Mouse (Mus musculus) activated CD4-positive, CD25-positive, alpha-beta regulatory T cell, adult 9 weeks (primary cell): ENCODE data around the gene Pdxdc1. TPM values are rescaled to one million over a fixed set of nuclear protein-coding genes. Genes with fewer than 3 reads are reported as not detected.

Source experiments
- polyA plus RNA-seq: library from polyadenylated mRNA; unstranded; fragments of 100-300 nt; shearing (Covaris generic); gene quantifications from one replicate; pipeline ENCODE4 v1.2.1, GENCODE M21; 2017

Gene Pdxdc1
- 43.4 TPM for polyA plus RNA-seq

DNA sequence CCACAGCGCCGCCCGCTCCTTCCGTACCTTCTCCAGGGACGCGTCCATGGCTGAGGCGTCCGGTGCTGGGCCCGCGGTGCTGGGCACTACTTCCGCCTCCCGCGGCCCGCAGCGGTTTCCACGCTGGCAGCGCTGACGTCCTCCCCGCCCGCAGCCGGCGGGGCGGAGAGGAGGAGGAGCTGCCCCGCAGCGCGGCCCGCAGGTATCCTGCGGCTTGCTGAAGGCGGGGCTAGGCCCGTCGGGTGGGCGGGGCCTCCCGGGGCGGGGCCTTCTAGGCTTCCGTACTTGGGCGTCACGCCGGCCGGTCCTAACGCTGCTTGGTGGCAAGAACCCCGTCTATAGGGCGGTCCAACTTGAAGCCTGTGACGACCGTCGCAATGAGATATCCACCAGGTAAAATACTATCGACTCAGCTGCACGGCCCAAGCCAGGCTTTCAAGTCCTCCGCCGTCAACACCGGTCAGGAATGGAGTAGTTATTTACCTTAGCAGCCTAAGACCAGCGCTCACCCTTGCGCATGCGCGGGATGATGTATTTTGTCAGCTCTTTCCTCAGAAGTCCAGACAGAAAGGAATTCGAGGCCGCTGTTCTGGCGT is at the start of gene Pdxdc1, which contains the start of gene Mpv17l:
TSS of gene Pdxdc1 (minus strand) at position 244 of the 596 bp plus-strand sequence.
TSS of gene Mpv17l (plus strand) at position 274 of the 596 bp plus-strand sequence.

DNA sequence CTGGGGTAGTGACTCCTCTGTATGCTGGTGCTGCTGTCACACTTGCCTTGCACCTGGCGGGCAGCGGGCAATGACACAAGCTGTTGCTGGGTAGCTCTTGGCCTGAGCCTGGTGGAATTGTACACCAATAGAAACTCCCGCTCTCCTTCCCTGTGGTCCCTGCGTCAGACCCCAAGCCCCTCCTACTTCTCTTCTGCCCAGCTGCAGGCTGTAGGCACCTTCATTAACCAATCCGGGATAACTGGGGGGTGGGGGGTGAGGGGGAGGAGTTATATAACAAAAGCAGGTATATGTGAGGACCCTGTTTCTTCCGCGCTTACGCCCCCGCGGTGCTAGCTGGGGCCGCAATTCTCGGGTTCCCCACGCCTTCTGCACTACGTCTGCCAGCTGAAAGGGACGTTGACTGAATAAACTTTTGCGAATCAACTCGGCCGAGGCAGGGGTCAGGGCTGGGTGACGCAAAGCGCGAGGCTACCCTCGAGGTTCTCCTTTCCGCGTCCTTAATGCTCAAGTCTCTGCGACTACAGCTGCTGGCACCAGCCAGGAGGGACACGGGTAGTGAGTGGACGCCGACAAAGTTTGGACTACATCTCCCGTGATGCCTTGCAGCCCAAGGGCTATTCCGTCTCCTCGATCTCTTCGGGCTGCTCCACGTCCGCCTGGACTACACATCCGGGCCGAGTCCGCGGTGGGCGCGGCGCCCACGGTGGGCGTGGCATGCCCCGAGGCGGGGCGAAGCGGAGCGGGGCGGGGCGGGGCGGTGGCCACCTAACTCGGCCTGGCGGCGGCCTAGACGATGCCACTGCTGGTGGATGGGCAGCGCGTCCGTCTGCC is 84.2 kb downstream of the Pdxdc1 start, which contains the start of gene Ntan1:
TSS of gene Ntan1 (plus strand) at position 286 of the 834 bp plus-strand sequence.

Other genes starting within 250 kb of the Pdxdc1 start
- gene Parn, start 235.0 kb downstream of the Pdxdc1 start, polyA plus RNA-seq: 57.6 TPM
- 66.4 TPM for gene Bfar, start 231.3 kb downstream of the Pdxdc1 start, polyA plus RNA-seq
- 12.0 TPM for gene 3110001I22Rik, start 231.2 kb downstream of the Pdxdc1 start, polyA plus RNA-seq
- not detected for gene Pla2g10, start 172.1 kb downstream of the Pdxdc1 start, polyA plus RNA-seq
- gene Rrn3, start 122.4 kb downstream of the Pdxdc1 start, polyA plus RNA-seq: 43.4 TPM
- 191 TPM for gene Ntan1, start 84.3 kb downstream of the Pdxdc1 start, polyA plus RNA-seq
- 0.15 TPM for gene Mpv17l, start within 50 bp of the Pdxdc1 start, polyA plus RNA-seq
- gene 2900011O08Rik, start 83.5 kb upstream of the Pdxdc1 start, polyA plus RNA-seq: not detected
- not detected for gene Ifitm7, start 83.8 kb upstream of the Pdxdc1 start, polyA plus RNA-seq